Mouse (Mus musculus) C2C12 (cell line): Measurements from ENCODE around the gene Gm10563.

ENCODE experiments used
- CEBPB ChIP-seq: IDR thresholded peaks from one replicate; pipeline ENCODE4 v1.6.1; 2011; ENCODE audit warnings: low read depth, mild to moderate bottlenecking, control low read depth, moderate library complexity
- CTCF ChIP-seq: IDR thresholded peaks from one replicate; pipeline ENCODE4 v1.5.1; 2011; ENCODE audit not compliant: control insufficient read depth, insufficient read depth, insufficient read length
- MAX ChIP-seq: IDR thresholded peaks from one replicate; pipeline ENCODE4 v1.6.1; 2011; ENCODE audit warnings: mild to moderate bottlenecking, control low read depth
- MYOD1 ChIP-seq: IDR thresholded peaks from one replicate; pipeline ENCODE4 v1.6.1; 2011; ENCODE audit warnings: low read depth; ENCODE audit not compliant: control insufficient read depth, insufficient read length
- MYOG ChIP-seq: IDR thresholded peaks from one replicate; pipeline ENCODE4 v1.6.1; 2011; ENCODE audit not compliant: control insufficient read depth, insufficient read length; ENCODE audit errors: extremely low read depth
- USF1 ChIP-seq: IDR thresholded peaks from one replicate; pipeline ENCODE4 v1.6.1; 2011; ENCODE audit warnings: low read depth, mild to moderate bottlenecking, control low read depth, moderate library complexity

DNA sequence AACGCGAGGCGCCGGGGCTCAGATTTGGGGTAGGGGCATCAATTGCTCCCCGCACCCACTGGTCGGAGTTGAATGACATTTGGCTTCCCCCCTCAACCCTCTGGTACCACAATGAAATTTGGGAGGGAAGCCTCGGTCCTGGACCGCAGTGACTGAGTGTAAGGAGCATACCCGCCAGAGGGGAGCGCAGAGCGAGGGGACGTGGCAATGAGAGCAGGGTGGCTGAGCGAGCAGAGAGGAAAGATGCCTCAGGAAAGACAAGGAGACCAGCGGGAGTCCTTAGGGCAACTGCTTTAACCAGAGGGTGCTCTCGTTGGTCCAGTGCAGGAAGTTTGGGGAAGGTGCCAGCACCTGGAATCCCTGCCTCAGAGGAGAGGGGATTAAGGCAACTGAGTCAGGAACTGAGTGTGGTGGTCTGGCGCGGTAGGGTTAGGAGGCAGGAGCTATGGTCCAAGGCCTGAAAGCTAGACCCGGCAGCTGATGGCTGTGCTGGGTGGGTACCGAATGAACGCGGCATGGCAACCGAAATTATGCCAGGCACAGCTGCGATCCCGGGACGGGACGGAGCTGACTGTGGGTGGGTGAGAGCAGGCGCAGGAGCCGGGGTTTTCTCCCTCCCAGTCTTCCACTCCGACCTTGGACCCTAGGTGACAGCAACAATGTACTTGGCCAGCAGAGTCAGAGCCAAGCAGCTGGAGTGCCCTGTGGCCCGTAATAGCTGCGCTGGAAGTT, 8.4 kb upstream of the Gm10563 start:
- TF ChIP-seq MAX (no peak), CTCF (no peak), MYOG (no peak), CEBPB (no peak), MYOD1 (no peak), USF1 (no peak)
